Mouse (Mus musculus): Measurements from ENCODE around the gene Qsox1. TPM values are rescaled to one million over a fixed set of nuclear protein-coding genes. Genes with fewer than 3 reads are reported as not detected.

Qsox1 gene
- polyA plus RNA-seq, 1 experiment: 31.4 TPM

GRCm38 (mm10) chr1:155785886-155786285 lies 26.8 kb downstream of the Qsox1 start:
- H3K36me3 ChIP-seq (replicated peaks; ENCODE audit: low read length): peaks cover 100% of the 10 kb centered on the region
- TF ChIP-seq FLI1 (IDR thresholded peaks at IDR 0.05; ENCODE audit: low read length) (no peak), GATA1 (IDR thresholded peaks at IDR 0.05; ENCODE audit: borderline replicate concordance, low read length) (no peak)

DNA sequence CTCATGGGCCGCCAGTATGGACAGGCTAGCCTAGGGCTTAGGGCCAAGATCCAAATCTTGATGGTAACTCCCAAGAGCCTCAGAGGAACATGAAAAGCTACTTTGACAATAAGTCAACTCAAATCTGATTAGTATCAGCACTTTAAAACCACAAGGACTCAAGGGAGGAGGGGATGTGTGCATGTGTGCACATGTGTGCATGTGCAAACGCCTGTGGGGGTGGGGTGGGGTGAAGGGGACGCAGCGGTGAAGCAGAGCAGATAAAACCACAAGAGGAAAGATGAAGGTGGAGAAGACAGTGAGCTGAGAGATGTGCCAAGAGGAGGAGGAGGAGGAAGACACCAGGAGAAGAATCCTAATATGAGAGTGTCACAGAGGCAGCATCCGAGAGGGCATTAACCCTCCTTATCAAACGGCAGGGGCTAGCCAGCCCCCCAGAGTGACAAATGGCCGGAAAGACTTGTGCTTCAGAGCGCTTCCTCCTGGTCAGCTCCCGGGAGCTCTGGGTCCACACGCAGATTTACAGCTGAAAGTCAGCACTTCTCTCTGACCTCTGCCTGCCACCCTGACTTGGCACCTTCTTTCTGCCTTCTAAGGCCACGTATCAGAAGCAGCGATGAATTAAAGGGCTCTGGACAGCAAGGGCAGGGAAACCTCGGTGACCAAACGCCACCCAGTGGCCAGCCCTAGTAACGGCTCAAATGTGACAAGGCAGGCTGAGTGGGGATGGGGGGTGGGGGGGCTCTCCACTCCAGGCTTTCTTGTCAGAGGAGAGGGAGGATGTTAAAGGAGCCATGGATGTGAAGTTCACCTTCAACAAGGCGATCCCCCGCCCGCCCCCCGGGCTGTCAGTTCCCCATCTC lies 28.1 kb downstream of the Qsox1 start:
- Histone ChIP-seq H3K27me3 (replicated peaks) (no peaks in the 10 kb centered on the region), H3K4me1 (peaks cover 34% of the 10 kb centered on the region), H3K36me3 (replicated peaks; ENCODE audit: low read length) (peaks cover 100% of the 10 kb centered on the region), H3K4me3 (replicated peaks) (no peak overlapping the region), H3K9me3 (no peaks in the 10 kb centered on the region)
- TF ChIP-seq FLI1 (IDR thresholded peaks at IDR 0.05; ENCODE audit: low read length) (no peak), GATA1 (IDR thresholded peaks at IDR 0.05; ENCODE audit: borderline replicate concordance, low read length) (no peak)

More at GRCm38 (mm10) chr1:155785886-155786285, 26.8 kb downstream of the Qsox1 start:
- Histone ChIP-seq H3K4me1 (peaks cover 31% of the 10 kb centered on the region), H3K9me3 (no peaks in the 10 kb centered on the region), H3K27me3 (replicated peaks) (no peaks in the 10 kb centered on the region), H3K4me3 (replicated peaks) (peak overlapping the region; percentile 7)

- Histone ChIP-seq H3K27me3 (replicated peaks) (no peaks in the 10 kb centered on the region), H3K9me3 (no peaks in the 10 kb centered on the region), H3K4me1 (peaks cover 56% of the 10 kb centered on the region), H3K36me3 (replicated peaks; ENCODE audit: low read length) (peaks cover 100% of the 10 kb centered on the region), H3K4me3 (replicated peaks) (no peak overlapping the region)
- TF ChIP-seq FLI1 (IDR thresholded peaks at IDR 0.05; ENCODE audit: low read length) (no peak), GATA1 (IDR thresholded peaks at IDR 0.05; ENCODE audit: borderline replicate concordance, low read length) (no peak)
These were observed 30.3 kb downstream of the Qsox1 start for GRCm38 (mm10) chr1:155782382-155782781.

DNA sequence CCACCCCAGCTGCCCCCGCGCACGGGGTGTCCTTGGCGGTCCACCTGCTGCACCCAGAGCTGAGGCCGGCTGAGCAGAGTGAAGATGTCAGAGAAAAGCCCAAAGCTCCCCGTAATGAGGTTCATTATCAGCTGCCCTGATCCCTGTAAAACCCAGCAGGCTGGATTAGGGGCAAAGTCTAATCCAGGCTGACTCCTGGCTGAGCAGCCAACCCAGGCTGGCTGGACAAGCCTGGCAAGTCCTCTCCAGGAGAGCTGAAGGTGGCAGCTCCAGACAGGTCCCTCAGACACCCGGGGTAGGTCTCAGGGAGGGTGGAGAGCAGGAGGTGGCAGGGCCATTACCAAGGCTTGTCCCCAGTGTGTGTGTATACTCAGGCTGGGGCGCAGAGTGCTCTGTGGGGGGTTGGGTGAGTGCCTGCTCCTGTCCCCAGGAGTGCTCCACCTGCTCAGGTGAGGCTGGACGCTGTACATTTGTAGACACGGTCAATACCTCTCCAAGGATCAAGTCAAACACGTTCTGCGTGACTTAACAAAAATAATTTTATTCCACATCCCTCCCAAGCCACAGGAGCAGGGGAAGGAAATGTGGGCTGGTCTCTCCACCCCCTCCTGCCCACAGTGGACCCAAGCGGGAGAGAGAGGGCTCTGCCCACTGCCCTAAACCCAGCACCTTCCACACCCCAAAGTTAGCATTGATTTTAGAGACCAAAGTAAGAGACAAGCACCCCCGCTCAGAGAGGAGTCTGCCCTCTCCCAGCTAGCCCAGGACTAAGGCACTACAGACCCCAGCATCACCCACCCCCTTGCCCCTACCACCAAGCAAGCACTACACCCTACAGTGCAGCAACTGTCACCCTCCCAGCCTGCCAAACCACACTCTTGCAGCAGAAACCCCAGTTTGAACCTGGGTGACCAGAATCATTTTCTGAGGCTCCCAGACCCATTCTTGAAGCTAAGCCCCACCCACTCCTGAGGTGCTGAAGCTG lies 34.8 kb downstream of the Qsox1 start:
- Histone ChIP-seq H3K9me3 (peaks cover 13% of the 10 kb centered on the region), H3K27me3 (replicated peaks) (peaks cover 8% of the 10 kb centered on the region), H3K4me3 (replicated peaks) (peak overlapping the region; percentile 62), H3K36me3 (replicated peaks; ENCODE audit: low read length) (peaks cover 88% of the 10 kb centered on the region), H3K4me1 (peaks cover 49% of the 10 kb centered on the region)
- TF ChIP-seq GATA1 (IDR thresholded peaks at IDR 0.05; ENCODE audit: borderline replicate concordance, low read length) (no peak), FLI1 (IDR thresholded peaks at IDR 0.05; ENCODE audit: low read length) (no peak)

DNA sequence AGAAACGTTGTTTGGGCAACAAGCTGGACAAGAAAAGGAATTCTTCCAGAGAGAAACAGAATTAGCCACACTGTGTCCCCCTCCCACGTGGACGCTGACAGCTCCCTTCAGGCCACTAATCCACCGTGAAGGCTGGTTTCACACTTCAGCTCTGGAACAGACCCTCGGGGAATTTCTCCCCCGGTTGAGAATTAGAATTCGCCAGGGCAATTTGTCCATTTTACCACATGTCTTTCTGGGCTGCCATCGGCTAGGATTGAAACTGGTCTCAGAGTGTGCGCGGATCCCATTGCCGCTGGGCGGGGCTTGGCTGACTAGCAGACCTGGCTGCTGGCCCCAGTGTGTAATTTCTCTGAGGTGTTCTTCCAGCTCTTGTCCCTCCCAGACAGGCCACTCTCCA lies 53.5 kb downstream of the Qsox1 start:
- peaks cover 25% of the 10 kb centered on the region for H3K27me3 ChIP-seq (replicated peaks)
- no peaks in the 10 kb centered on the region for H3K36me3 ChIP-seq (replicated peaks; ENCODE audit: low read length)
- H3K9me3 ChIP-seq: peaks cover 9% of the 10 kb centered on the region; the same call in 1 of the 2 replicates
- no peak overlapping the region for H3K4me3 ChIP-seq (replicated peaks)
- TF ChIP-seq GATA1 (IDR thresholded peaks at IDR 0.05; ENCODE audit: borderline replicate concordance, low read length) (no peak), FLI1 (IDR thresholded peaks at IDR 0.05; ENCODE audit: low read length) (no peak)
- H3K4me1 ChIP-seq: no peaks in the 10 kb centered on the region

GRCm38 (mm10) chr1:155758711-155759110 lies 54.0 kb downstream of the Qsox1 start:
- Histone ChIP-seq H3K4me3 (replicated peaks) (no peak overlapping the region), H3K27me3 (replicated peaks) (peaks cover 29% of the 10 kb centered on the region), H3K9me3 (peaks cover 9% of the 10 kb centered on the region; the same call in 1 of the 2 replicates), H3K36me3 (replicated peaks; ENCODE audit: low read length) (no peaks in the 10 kb centered on the region), H3K4me1 (no peaks in the 10 kb centered on the region)
- TF ChIP-seq GATA1 (IDR thresholded peaks at IDR 0.05; ENCODE audit: borderline replicate concordance, low read length): no peak
- no peak for TF ChIP-seq FLI1 (IDR thresholded peaks at IDR 0.05; ENCODE audit: low read length)

DNA sequence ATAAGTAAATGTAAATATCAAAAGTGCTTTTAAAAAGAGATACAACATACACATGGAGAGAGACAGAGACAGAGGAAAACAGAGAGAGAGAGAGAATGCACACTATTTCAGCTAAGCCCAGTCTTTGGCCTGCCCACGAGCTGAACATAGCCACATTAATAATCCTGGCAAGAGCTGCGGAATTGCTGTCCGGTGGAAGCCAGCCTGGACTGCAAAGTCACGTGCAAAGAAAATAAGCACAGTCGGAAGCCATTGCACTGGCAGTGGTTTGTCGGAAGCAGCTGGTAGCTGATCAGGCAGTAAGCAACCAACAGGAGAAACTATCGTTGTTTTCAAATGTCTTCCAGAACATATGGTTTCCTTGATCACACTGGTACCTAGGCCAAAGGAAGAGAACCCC lies 55.1 kb downstream of the Qsox1 start:
- peaks cover 36% of the 10 kb centered on the region for H3K27me3 ChIP-seq (replicated peaks)
- no peaks in the 10 kb centered on the region for H3K4me1 ChIP-seq
- H3K4me3 ChIP-seq (replicated peaks): no peak overlapping the region
- peaks cover 9% of the 10 kb centered on the region; the same call in 1 of the 2 replicates for H3K9me3 ChIP-seq
- no peaks in the 10 kb centered on the region for H3K36me3 ChIP-seq (replicated peaks; ENCODE audit: low read length)
- TF ChIP-seq GATA1 (IDR thresholded peaks at IDR 0.05; ENCODE audit: borderline replicate concordance, low read length) (no peak), FLI1 (IDR thresholded peaks at IDR 0.05; ENCODE audit: low read length) (no peak)

DNA sequence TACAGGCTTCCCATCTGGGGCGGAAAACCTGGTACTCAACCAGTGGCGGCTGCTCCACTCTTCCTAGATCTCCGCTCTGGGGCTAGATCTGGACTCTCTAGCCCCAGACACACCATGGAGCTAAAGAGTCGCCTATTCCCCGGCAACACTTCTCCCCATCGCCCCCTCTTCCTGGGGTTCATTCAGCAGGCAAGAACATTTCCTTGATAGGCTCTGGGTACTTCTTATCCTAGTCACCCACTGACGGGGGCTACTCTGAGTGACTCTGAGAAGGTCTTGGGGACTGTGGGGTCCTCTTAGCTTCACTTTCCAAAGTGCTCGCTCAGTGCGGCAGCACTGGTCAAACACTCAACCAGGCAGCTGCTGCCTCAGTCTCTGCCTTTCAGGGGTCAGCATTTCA lies 59.3 kb downstream of the Qsox1 start:
- H3K36me3 ChIP-seq (replicated peaks; ENCODE audit: low read length): no peaks in the 10 kb centered on the region
- H3K27me3 ChIP-seq (replicated peaks): peaks cover 61% of the 10 kb centered on the region
- peaks cover 3% of the 10 kb centered on the region; the same call in 1 of the 2 replicates for H3K9me3 ChIP-seq
- TF ChIP-seq GATA1 (IDR thresholded peaks at IDR 0.05; ENCODE audit: borderline replicate concordance, low read length): no peak
- TF ChIP-seq FLI1 (IDR thresholded peaks at IDR 0.05; ENCODE audit: low read length): no peak
- H3K4me1 ChIP-seq: no peaks in the 10 kb centered on the region
- H3K4me3 ChIP-seq (replicated peaks): no peak overlapping the region

DNA sequence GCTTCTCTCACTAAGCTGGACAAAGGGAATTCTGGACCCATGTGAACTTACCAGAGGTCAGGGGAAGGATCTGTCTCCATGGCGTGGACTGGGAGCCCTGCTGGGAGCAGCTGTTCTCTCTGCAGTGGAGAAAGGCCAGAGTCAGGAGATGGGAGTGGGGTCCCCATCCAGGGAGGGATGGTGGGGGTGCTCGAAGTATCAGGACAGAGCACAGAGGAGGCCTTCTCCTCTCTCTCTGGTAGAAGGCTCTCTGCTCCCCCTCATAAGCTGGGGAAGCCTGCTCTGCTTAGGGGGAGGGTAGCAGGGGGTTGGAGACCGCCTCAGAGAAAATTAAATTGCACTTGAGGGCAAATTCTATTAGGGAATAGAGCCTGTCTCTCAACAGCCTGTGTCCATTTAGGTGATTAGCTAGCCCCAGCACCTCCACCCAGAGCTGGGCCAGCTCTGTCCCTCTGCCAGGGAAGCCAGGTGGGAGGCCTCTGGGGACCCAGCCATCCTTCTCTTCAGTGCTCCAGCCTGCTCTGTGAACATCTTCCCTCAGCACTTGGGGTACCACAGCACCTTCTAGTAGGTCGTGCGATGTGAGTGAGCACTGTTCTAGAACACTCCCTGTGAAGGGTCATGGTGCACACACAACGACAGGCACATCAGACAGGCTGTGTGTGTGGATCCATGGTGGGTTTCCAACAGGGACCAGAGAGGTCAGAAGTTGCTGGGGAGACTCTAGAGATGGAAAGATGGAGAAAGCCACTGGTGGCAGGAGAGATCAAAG lies 61.0 kb downstream of the Qsox1 start, which contains the start of gene Lhx4:
Gene Lhx4, minus strand, starts transcription at position 201 of the 772 bp plus-strand sequence.
- Histone ChIP-seq H3K36me3 (replicated peaks; ENCODE audit: low read length) (no peaks in the 10 kb centered on the region), H3K27me3 (replicated peaks) (peaks cover 71% of the 10 kb centered on the region), H3K9me3 (peaks cover 3% of the 10 kb centered on the region; the same call in 1 of the 2 replicates), H3K4me1 (no peaks in the 10 kb centered on the region), H3K4me3 (replicated peaks) (no peak within 1 kb of the TSS)
- TF ChIP-seq GATA1 (IDR thresholded peaks at IDR 0.05; ENCODE audit: borderline replicate concordance, low read length) (no peak), FLI1 (IDR thresholded peaks at IDR 0.05; ENCODE audit: low read length) (no peak)
